Mouse (Mus musculus) hindlimb bud, embryonic 11.5 days (tissue): Measurements from ENCODE around the gene Tmem43.
"Not testable (repeated sequence)": the region's sequence is repeated elsewhere in the genome, so short reads cannot be mapped to it uniquely, and the experiment has no call there.

Source experiments
- DNase-seq: peaks from one replicate; pipeline ENCODE4 v3.0.0-alpha.2; 2012; ENCODE audit warnings: low read depth, low spot score; ENCODE audit errors: extremely low spot score

Tmem43 gene

GRCm38 (mm10) chr6:91472868-91473804 is at the start of gene Tmem43, which contains the start of gene Chchd4:
TSS of gene Tmem43 (plus strand) at chr6:91473703.
TSS of gene Chchd4 (minus strand) at chr6:91473546.
- peak; percentile 100 for DNase-seq

GRCm38 (mm10) chr6:91424151-91424550 is 49.4 kb upstream of the Tmem43 start:
- no peak for DNase-seq

GRCm38 (mm10) chr6:91440474-91441144 is 32.9 kb upstream of the Tmem43 start:
- peak; percentile 86 for DNase-seq

DNA sequence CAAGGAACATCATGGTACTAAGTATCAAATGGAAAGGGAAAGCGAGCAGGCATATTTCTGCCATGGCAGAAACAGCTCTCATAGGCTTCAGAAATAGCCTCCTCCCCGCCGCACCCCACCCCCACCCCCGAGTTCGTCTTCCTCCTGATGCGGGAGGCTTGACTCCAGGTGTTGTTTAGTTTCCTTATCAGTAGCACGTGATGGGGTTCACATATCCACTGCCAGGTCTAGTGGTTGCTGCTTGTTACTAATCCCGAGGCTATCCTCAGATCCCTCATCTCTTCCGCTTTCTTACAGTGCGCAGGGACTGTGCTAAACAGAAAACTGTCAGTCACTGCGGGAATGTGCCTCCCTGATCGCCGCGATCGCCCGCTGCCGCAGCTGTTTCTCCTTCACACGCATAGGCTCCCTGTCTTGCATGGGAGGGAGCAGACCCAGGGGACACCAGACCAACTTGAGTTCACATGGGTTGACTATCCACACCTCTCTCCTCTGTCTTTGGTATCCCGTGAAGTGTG is 32.3 kb upstream of the Tmem43 start:
- DNase-seq, result no peak

- no peak for DNase-seq
Observed at GRCm38 (mm10) chr6:91445316-91445715, 28.2 kb upstream of the Tmem43 start.

DNA sequence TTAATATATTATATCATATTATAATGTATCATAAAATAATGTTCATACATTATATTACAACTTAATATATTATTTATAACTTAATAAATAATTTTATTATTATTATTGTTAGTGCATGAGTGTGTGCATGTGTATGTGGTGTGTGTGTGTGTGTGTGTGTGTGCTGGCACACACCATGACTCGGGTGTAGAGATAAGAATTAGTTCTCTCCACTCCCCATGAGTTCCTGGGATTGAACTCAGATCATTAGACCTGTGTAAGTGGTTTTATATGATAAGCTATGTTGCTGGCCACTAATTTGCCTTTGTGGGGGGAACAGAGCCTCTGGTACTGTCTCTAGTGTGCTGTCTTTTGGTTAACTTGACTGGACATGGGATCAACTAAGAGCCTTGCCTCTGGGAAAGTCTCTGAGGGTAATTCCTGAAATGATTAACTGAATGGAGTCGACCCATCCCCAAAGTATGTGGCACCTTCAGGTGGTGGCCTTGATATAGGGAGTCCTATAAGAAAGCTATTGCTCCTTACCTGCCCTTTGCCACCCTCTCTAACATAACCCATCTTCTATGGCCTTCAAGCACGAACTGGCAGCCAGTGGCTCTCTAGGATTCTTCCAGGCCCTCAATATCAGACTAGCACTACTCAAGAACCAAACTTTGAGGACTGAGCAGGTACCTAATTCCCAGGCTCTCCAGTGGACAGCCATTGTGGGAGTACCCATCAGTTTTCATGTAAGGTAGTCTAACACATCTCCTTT is 23.9 kb upstream of the Tmem43 start:
- DNase-seq, result no peak

- DNase-seq, result no peak
Observed at GRCm38 (mm10) chr6:91452056-91452455, 21.4 kb upstream of the Tmem43 start.

- DNase-seq, result no peak
Observed at GRCm38 (mm10) chr6:91454546-91454945, 19.0 kb upstream of the Tmem43 start.

- no peak for DNase-seq
Observed at GRCm38 (mm10) chr6:91459471-91459870, 14.0 kb upstream of the Tmem43 start.

- DNase-seq, result no peak
Observed at GRCm38 (mm10) chr6:91465756-91466155, 7.7 kb upstream of the Tmem43 start.

- no peak for DNase-seq
Observed at GRCm38 (mm10) chr6:91467106-91467505, 6.4 kb upstream of the Tmem43 start.

GRCm38 (mm10) chr6:91470712-91471111 is 2.8 kb upstream of the Tmem43 start:
- no peak for DNase-seq

DNA sequence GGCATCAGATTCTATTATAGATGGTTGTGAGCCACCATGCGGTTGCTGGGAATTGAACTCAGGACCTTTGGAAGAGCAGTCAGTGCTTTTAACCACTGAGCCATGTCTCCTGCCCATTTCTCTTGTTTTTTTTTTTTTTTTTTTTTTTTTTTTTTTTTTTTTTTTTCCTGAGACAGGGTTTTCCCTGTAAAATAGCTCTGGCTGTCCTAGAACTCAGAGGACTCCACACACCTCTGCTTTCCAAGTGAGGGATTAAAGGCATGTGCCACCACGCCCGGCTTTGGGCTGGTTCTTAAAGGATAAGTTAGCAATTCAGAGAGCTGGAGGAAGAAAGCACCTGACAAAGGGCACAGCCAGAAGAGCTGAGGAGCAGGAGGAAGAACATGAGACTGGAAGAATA is 2.1 kb upstream of the Tmem43 start:
- not testable (repeated sequence) for DNase-seq

GRCm38 (mm10) chr6:91472319-91472718 is 1.2 kb upstream of the Tmem43 start:
- no peak for DNase-seq

DNA sequence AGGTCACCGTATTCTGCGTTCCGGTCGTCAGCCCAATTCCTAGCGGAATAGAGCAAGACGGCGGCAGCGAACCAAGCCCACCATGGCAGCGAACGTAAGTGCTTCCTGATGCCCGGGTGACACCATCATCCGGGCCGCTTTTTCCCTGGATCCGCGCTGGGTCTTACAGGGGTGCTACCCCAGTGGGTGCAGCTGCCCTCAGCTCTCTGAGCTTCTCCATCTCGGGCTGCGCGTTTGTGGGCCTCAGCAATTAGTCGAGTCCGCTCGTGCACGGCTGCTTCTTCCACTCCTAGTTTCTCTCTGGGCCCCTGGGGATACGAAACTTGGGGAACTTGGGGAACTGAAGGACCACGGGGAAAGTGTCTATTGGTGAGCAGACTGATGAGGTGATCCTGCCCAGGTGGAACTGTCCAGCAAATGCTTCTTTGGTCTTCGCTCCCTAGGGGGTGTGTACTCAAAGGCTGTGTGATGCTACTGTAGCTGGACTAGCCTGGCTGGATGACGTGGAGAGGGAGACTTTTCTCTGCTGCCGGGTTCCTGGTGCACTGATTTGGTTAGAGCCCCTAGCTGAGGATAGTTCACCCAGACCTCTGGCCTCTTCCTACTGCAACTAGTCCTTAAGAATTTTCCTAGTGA is 420 bp downstream of the Tmem43 start:
- DNase-seq, result no peak

GRCm38 (mm10) chr6:91474441-91475190 is 1.1 kb downstream of the Tmem43 start:
- DNase-seq, result no peak

- DNase-seq, result no peak
Observed at GRCm38 (mm10) chr6:91476541-91476940, 3.0 kb downstream of the Tmem43 start.

DNA sequence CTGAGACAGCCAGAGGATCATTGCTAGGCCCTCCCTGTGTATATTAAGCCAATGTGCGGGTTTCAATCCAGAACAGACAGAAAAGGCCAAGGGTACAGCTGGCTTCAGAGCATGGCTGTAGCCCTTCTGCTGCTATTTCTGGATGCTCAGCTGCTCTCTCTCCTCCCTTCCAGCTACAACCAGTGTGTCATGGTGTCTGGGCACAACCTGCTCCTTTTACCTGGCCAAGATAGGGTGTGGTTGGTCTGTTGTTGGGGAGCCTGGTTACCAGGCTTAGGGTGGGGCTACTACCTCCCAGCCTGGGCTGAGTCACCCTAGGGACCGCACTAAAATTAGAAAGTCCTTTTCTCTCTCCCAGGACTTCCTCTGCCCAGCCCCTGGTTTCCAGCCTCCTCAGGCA is 9.9 kb downstream of the Tmem43 start:
- no peak for DNase-seq

- no peak for DNase-seq
Observed at GRCm38 (mm10) chr6:91486736-91487453, 13.4 kb downstream of the Tmem43 start.
